Mouse (Mus musculus): ENCODE measurements at regions not wholly inside any gene's neighbourhood (a gene's known extent, or its start where the extent isn't known, plus 50 kb on each side); places are given as distances from the start of the nearest gene placed in this dataset.

DNA sequence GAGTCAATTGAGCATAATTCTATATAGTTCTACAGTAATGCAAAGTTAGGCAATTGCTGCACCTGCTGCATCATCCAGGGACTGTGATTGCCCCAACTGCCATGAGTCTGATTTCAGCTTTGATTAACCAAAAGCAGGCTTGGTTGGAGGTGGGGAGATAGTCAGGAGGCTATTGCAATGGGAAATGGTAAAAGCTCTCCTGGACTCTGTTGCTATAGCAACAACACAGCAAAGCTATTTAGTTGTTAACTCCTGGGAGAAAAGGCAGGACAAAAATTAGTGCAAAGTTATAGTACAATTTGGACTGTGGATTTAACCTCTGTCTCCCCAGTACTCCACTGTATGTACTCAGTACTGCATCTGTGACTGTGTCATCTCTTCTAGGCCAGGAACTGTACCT is 51.7 kb upstream of the Rasgrf1 start:
- ATAC-seq: no peak

DNA sequence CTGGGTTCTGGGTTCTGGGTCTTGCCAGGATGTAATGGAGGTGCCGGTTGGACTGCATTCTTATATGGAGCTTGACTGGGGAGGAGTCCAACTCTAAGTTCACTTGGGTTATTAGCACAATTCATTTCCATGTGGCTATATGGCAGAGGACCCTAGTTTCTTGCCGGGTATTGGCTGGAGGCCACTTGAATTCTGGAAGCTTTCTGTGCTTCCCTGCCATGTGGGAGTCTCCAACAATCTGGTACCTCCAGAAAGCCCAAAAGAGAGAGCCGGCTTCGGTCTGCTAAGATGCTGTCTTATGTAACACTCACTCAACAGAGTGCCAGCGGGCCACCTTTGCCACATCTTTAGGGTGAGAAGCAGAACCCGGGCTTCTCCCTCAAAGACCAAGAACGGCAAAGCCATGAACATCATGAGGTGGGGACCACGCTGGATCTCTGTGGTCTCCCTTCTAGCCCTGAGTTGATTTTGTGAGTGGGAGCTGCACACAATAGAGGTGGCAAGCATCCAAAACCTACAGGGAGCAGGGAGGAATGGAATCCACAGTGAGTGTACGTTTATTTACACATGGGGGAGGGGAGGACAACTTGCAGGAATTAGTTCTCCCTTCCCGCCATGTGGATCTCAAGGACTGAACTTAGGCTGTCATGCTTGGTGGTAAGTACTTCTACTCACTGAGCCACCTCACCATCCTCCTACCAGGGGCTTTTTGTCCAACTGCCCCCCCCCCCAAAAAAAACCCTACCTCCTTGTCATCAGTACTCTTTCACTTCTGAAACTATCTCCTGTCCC is 59.0 kb upstream of the Rasgrf1 start:
- no peak for ATAC-seq

DNA sequence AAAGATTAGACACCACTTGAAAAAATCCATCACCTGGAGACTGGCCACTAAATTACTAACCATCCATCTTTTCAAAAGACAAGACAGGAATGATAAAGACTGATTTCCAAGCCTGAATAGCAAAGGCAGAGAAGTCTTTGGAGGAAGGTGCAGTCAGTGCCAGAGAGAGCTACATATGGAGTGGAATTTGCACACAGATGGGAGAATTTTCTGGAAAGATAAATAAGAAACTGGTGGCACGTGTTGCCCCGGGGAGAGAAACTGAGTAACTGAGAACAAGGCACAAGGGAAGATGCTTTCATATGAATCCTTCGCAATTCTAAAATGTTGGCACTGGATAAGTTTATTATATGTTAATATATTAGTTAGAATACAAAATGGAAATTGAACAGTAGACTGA is 59.8 kb upstream of the Rasgrf1 start:
- ATAC-seq: no peak

DNA sequence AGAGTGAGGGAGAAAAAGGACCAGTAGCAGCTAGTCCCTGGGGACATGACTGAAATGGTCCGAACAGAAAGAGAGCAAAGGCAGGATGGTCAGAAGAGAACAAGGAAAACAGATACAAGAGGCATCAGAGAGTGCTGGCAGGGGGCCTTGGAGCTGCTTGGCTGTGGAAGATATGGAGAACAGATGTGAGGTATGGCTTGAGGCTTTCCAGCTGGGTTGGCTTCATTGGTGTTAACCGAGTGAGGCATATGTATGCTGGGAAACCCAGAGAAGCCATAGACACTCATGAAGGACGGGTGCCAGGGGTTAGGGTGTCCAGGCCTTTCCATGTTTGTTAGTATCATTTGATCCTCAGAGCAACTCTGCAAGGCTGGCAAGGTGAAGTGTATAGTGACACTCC is 61.1 kb upstream of the Rasgrf1 start:
- ATAC-seq: no peak

DNA sequence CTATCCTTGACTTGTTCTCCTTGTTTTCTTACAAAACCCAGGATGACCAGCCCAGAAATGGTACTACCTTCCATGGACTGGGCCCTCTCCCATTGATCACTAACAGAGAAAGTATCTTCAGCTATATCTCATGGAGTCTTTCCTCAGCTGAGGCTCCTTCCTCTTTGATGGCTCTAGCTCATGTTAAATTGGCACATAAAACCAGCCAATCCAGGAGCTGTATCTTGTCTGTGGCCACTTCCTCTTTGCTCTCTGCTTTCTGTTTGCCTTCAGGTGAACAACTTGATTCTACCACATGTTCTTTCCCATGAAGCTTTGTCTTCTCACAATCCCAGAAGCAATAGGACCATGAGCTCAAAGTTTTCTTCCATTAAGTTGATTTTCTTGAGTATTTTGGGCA is 62.7 kb upstream of the Rasgrf1 start:
- no peak for ATAC-seq

DNA sequence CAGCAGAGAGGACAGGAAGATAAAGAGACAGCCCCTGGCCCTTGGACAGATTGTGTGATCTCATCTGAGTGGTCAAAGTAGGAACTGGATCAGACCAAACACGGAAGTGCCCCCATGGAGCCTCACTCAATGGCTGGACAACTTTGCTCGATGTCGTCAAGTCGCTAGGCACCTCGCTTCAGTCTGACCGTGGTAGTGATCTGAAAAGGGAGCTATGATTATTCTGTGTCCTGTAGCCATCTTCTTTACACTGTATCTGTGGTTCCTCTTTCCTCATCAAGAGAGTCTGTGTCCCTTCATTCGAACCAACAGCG is 67.0 kb upstream of the Rasgrf1 start:
- no peak for ATAC-seq

DNA sequence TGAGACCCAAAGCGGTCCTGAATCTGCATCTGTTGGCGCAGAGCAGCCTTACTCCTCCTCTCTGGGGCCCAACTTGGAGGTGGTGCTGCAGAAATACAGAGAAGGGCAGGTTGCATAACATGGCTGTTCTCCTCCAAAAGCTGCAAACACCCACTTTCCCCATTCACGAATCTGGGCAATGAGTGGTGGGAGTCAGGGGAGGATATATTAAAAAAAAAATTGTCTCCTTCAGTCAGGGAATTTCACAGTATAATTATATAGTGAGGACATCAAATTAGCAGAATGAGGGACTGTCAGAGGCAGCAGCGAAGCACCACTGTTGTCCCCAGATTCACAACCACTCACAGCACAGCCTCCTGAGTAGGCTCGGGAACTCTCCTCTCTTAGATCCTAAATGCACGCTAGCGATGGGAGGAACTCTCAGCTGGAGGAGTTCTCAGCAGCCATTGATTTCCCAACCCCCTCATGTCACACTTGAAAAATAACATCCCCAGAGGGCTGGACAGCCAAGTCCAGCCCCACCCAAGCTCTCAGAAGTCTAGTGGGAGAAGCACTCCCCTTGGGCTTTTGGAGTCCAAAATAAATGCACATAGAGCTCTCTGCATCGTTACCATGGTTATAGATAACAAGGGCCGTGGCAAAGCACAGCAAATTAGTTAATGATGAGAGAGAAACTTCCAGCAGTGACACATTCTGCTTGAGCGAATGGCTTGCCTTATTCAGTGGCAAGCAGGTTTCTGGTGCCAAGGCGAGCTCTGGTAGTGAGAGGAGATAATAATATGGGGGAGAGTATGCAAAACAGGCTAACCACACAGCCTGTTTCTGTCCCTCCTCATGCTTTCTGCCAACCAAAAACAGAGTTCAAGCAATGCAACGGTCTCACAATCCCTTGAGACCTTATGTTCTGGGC is 67.6 kb upstream of the Rasgrf1 start:
- ATAC-seq: no peak

DNA sequence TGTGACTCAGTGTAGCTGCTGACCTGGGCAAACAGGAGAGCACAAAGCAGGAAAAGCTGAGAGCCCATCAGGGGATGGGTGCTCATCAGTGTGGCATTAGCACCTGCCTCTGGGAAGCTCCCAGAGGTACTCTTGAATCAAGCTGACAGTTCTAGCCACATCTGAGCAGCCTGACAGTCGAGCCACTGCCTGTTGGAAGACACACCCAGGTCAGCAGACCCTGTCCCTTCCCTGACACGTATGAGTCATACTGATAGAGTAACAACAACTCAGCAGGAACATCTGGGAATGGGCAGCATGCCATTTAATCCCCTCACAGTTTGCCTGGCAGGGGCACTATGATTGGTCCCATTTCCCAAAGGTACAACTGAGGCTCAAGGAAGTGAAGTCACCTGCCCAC is 68.3 kb upstream of the Rasgrf1 start:
- no peak for ATAC-seq

DNA sequence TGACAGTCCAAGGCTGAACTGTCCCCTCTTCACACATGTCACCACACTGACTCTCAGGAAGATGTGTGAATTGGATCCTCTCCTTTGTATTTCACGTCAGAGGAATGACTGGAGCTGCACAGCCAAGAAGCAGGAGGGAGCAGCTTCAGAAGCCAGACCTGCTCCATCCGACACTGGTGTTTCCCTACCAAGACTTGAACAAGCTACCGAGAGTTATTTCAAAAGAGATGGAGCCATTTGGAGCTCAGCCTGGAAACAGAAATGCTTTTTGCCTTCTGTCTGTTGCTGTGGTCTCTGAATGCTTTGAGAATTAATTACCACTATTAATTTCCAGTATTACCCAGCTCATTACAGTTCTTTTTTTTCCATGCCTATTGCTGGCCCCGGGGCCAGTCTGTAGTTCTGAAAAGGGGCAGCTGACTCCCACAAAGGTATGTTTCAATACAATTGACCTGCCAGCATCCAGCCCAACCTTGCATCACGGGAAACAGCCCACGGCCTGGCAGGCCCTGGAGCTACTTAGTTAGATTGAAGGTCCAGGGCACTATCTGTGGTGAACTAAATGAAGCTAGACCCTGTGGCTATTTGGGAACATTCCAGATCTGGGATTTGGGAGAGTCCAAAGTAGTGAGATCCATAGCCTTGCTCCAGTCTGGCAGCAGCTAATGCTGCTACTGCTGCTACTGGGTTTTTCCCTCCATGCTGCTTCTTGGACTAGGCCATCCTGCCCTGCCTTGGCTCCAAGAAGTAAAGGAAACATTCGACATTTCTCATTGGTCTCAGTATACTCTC is 73.1 kb upstream of the Rasgrf1 start:
- no peak for ATAC-seq

DNA sequence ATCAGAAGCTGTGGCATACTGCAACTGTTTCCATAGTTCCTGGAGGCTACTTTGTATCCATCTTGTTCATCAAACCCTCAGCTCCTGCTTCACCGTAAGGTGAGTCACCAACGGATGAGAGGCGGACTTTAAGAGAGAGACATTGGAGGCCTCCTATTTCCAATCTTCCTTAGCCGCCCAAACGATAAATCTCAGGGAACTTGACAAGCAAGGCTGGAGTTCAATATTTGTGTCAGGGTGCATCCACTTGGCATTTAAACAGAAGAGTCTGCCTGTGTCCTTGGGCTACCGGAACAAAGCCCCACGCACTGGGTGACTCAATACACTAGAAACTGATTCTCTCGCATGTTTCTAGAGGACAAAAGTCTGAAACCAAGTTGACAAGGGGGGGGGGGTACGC is 76.1 kb upstream of the Rasgrf1 start:
- no peak for ATAC-seq

DNA sequence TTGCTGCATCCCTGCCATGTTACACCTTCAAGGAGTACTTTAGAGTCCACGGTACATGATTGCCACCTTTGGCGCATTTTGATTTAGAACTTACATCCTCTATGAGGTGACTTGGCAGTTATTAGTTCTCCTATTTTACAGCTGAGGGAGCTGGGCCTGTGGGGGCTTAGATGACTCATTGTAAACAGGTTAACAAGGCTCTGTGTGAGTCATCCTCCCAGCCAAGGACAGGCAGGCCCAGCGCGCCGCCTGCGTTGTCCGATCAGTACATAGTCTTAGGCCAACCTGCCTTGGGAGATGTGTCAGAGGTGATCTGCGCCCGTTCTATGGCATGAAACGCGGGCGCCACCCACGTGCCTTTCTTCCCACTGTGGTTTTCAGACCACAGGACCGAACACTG is 77.9 kb upstream of the Rasgrf1 start:
- no peak for ATAC-seq

DNA sequence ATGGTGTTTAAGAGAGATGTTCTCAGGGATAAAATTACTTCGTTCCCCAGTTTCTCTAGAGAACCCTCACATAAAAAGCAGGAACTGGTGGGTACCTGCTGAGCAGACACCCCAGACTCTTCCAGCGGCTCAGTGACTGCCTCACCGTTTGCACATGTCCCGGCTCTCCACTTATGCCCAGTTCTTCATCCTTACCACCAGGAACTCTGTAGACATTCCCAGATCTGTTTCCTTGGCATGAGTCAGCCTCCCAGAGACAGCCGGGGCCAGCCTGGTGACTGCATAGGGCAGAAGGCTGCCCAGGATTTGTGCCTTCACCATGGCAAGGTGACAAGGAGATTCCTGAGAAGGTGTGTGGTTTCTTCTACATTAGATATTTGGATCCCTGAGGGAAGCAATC is 81.6 kb upstream of the Rasgrf1 start:
- no peak for ATAC-seq

DNA sequence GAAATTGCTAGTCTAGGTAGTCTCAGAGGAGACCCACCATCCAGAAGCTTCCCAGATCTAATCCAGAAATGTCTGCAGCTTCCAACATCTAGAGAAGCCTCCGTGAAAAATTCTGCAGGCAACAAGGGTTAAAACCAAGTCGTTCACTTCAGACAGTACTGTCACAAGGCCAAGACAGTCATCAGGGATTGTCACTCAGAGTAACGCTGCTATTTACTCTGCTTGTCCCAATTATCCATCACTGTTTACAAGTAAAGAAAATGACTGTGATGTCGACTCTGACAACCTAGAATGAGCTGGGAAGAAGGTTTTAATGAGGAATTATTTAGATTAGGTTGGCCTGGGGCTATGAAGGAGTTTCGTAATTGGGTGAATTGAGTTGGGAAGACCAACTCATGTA is 82.1 kb upstream of the Rasgrf1 start:
- ATAC-seq: no peak

DNA sequence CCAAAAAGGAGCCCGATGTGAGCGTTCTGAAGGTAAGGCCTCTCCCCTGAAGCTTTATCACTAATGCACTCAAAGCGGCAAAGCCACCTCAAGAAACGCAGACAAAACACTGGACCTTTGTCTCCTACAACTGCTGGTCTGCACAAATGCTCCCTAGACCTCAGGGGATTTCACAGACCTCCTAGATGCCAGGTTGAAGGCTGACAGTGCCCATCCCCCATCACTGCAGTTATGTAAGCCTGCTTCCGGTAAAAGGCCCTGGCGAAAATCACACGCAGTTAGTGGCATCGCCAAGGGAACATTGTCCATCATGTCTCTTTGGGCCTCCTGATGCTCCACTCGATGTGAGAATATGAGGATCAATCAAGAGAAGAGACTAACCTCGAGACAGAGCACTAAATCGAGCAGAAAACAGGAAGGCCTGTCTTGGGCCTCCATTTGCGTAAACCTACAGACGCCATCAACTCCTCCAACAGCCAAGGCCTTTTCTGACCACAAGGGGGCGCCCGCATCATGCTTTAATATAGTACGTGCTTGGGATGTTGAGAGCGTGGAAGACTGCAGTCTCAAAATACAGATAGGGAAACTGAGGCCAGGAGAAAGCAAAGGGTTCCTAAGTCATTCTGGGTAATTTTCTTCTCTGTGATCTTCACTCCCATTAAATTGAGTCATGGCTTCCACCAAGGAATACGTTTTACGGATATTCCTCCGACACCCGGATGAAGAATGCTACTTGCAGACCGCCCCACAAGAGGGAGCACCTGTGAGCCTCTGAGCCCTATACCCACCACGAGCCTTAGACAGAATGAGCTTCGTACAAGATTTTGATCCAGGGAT is 82.8 kb upstream of the Rasgrf1 start:
- ATAC-seq: peak; percentile 79

DNA sequence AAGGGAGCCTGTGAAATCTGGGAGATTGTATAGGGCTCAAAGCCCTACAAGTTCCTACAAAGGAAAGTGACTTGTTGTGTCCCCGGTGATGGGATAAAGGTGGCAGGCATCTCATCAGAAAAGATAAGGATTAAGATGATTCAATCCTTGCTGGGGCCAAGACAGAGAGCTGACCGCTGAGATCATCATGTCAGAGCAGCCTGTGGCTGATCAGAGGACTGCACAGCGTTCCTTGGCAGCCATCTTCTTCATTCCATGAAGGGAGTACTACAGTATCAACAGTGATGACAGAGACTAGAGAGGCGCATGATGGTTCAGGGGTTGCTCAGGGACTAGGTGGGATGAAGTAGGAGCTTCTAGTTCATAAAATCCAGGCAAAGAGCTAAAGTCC is 83.6 kb upstream of the Ankrd34c start:
- no peak for ATAC-seq

DNA sequence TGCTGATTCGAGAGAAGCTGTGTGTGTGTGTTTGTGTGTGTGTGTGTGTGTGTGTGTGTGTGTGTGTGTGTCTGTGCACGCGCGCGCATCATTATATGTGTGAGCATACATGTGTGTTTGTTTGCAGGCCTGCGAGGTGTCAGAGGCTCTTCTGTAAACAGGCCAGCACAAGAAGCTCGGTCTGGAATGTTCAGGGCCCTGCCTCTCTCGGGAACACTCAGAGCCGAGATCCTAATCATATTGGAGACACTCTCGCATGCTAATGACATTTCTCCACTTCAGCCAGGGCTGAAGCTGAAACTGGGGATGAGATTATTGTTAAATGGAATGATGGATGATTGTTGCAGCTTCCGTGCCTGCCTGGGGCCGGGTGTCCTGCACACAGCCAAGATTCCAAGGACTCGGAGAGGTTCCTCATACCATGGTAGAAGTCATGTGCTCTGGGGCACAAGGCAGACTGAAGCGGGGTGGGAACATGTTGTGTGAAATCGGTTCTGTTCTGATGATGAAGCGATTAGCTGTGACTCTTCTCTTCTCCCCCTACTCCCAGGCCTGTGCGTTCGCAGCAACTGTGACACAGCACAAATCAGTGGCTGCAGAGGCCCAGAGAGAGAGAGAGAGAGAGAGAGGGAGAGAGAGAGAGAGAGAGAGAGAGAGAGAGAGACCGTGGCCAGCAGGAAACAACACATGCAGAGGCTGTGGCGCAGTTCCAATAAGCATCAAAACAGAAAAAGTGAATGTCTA is 83.0 kb upstream of the Ankrd34c start:
- no peak for ATAC-seq

DNA sequence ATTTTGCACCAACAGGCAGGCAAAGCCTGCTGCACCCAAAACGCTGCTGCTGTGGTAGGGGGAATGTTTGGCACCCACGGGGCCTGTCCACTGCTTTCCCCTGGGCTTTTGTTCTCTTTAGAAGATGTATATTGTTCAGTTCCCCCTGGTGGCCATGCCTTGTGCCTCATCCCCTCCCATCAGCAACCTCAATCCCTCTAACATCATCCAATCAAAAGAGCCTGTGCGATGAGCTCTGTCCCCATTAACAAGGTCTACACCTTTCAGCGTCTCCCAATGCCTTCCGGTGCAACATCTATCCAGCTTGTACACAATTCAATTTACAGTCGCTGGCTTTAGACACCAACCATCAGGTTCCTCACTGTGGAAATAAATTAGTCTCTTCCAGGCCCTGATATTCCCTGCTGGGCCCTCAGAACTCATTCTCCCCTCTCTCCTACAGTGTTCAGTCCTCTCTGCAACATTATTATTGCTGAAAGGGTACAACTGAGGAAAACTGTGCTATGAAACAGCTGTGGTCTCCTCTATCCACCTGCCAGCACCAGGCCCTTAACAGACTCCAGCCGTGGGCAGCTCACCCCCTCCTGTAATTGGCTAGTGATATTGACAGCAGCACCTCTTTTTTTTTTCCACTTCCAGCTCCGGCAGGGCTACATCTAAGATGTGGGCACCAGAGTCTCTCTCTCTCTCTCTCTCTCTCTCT is 75.5 kb upstream of the Ankrd34c start:
- ATAC-seq: no peak

DNA sequence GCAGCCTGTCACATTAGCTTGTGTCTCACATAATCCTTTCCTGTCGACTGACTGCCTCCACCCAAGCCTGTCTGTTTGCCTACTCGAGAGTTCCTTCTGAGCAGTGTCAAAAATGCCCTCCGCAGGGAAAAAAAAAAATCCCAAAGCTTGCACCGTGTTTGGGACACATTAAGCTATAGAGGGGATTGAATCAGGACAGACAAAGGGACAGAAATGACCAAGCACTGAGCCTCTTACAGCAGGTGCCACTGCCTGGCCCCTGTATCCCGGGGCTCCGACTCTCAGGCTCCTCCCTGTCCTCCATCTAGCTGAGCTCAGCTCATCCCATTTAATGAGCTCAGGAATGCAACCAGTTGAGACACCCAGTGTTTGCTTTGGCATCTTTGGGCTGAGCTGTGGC is 69.1 kb upstream of the Ankrd34c start:
- no peak for ATAC-seq

DNA sequence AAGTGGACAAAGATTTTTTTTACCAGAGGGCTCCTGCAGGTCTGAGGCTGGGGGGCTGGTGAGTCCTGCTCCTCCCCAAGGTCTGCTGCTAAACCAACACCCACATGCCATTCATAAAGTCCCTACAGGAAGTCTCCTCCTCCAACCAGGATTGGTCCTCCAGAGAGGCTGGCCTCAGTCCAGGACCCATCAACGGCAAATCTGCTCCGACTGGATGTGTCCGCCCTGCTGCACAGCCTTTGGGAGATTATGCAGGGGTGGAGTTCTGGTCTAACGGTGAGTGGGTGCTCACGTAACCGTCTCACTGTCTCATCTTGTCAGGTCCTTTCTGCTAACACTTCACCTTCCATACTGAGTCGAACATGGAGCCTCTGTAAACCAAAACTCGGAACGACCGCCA is 64.4 kb upstream of the Ankrd34c start:
- ATAC-seq: no peak

DNA sequence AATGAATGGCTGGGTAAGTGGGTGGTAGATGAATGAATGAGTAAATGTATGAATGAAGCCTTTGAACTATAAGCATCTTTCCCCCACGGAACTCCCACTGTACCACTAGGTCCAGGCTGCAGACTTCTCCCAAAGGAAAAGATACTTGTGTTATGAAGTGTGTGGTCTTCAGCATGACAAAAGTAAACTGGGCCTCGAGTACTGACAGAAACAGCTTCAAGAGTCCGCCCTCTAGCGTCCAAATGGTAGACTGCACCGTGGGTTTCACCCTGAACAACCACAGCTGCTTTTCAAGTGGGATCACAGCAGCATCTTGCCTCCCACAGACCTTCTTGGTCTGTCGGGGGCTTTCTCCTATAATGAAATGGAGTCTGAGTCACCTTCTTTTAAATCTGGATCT is 54.7 kb upstream of the Ankrd34c start:
- no peak for ATAC-seq

DNA sequence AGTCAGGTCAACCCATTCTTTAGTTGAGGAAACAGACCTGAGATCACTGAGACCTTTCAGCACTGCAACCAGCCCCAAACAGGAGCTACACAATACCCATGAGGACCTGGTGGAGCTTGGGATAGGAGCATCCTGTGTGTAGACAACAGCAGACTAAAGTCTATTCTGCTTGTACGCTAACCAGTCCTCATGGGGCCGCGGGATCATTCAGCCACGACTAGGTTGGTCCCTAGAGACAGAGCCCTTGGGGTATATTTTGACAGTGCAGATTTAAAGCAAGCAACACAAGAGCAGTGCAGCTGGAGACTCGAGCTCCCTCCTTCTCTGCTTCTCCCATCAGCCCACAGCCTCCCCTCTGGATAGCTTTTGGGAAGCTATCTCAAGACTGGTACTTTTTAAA is 51.7 kb upstream of the Ankrd34c start:
- ATAC-seq: no peak

Measured in activated CD4-positive, CD25-positive, alpha-beta regulatory T cell, adult 4 months (primary cell).